ENCODE assay signal across 17 mouse cellular contexts in the genomic region with DNA sequence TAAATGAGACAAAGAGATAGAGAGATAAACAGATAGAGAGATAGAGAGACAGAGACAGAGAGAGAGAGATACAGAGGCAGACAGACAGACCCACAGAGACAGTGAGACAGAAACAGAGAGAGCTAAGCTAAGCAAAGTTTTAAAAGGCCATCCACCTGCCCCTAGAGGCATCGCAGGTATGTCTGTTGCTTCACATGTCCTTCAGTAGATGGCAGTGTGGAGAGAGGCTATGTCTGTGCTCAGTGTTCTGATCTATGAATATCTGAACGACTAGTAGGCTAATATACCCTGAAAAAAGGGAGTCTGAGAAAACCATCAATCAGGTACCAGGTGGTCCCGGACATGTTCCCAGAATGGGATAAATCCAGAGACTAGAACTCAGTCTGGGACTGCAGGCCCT.
DNase-seq lines count a peak whose midpoint lies in the region; ATAC-seq and TF ChIP-seq lines count a peak whose summit lies in the region.
"Had no signal": no experiment of that assay in that cellular context is flagged by ENCODE, and none has a peak within 500 bp of the region (broad histone marks: within the 10 kb centered on the region; RNA-seq: fewer than 3 reads in every experiment).

No protein-coding gene starts in this region.

- DNase-seq in embryonic facial prominence, embryonic 11.5 days (ENCODE audit: low spot score), result peak; percentile 2
- no peak for DNase-seq in embryonic facial prominence, embryonic 10.5 days (ENCODE audit: low spot score)
- DNase-seq in liver, adult 2 months (ENCODE audit: extremely low read depth, low read depth, low spot score), result peak; percentile 53
- no peak for DNase-seq in liver
- DNase-seq in 3T3-L1 (ENCODE audit: low read depth, low spot score), result peak; percentile 1
- DNase-seq in right cerebral cortex, postnatal 25 days, result no peak
- no peak for DNase-seq in heart, postnatal 36 days
- DNase-seq: gastrocnemius, postnatal 10 days; heart, postnatal 4 days; kidney, postnatal 36 days; layer of hippocampus, postnatal 36 days; right cerebral cortex, postnatal 4 days had no signal

- no peak overlapping the region for H3K4me2 ChIP-seq in embryonic facial prominence, embryonic 11.5 days (ENCODE audit: low read depth, low read length)
- H3K4me2 ChIP-seq: heart, embryonic 11.5 days; midbrain, embryonic 11.5 days; neural tube, embryonic 12.5 days had no signal

- no peaks in the 10 kb centered on the region for H3K4me1 ChIP-seq in embryonic facial prominence, embryonic 11.5 days (ENCODE audit: control insufficient read depth, insufficient read depth, low read length)
- H3K4me1 ChIP-seq in embryonic facial prominence, embryonic 10.5 days, result no peaks in the 10 kb centered on the region
- H3K4me1 ChIP-seq in liver, adult 2 months (ENCODE audit: control insufficient read depth, insufficient read depth, low read length), result peaks cover 2% of the 10 kb centered on the region; the same call in 1 of the 2 replicates
- H3K4me1 ChIP-seq: neural tube, embryonic 12.5 days had no signal

- WGBS in embryonic facial prominence, embryonic 11.5 days, result 75% methylated on average over 3 of the region's 3 CpGs
- 83% methylated on average over 3 of the region's 3 CpGs for WGBS in embryonic facial prominence, embryonic 10.5 days
- 65% methylated on average over 3 of the region's 3 CpGs for WGBS in liver, adult 2 months

- TF ChIP-seq CTCF in liver, adult 2 months (IDR thresholded peaks at IDR 0.05; ENCODE audit: low read depth, low read length), result peak; percentile 41; the same call in 1 of the 2 replicates

- no peak for TF ChIP-seq POLR2A in liver, adult 2 months (IDR thresholded peaks at IDR 0.05; ENCODE audit: extremely low read depth, insufficient read depth, low read length)

- no peaks in the 10 kb centered on the region for H3K9me3 ChIP-seq in embryonic facial prominence, embryonic 11.5 days (replicated peaks; ENCODE audit: control insufficient read depth, low read length)
- H3K9me3 ChIP-seq in embryonic facial prominence, embryonic 10.5 days, result no peaks in the 10 kb centered on the region
- H3K9me3 ChIP-seq: neural tube, embryonic 12.5 days had no signal

- H3K27ac ChIP-seq in embryonic facial prominence, embryonic 11.5 days (replicated peaks; ENCODE audit: low read depth, low read length), result no peak overlapping the region
- H3K27ac ChIP-seq in embryonic facial prominence, embryonic 10.5 days (replicated peaks), result no peak overlapping the region
- H3K27ac ChIP-seq in liver, adult 2 months (replicated peaks; ENCODE audit: insufficient read depth, low read depth, low read length), result no peak overlapping the region
- H3K27ac ChIP-seq: neural tube, embryonic 12.5 days had no signal

- no peaks in the 10 kb centered on the region for H3K27me3 ChIP-seq in embryonic facial prominence, embryonic 11.5 days (ENCODE audit: control insufficient read depth, insufficient read depth, low read length)
- H3K27me3 ChIP-seq in embryonic facial prominence, embryonic 10.5 days (replicated peaks; ENCODE audit: low read depth, poor library complexity, severe bottlenecking), result no peaks in the 10 kb centered on the region; the same call in 1 of the 2 replicates
- H3K27me3 ChIP-seq in liver, adult 2 months (ENCODE audit: control insufficient read depth, insufficient read depth, low read length), result no peaks in the 10 kb centered on the region
- H3K27me3 ChIP-seq: neural tube, embryonic 12.5 days had no signal

- intact Hi-C loops in heart, postnatal 36 days (cut with DNase I), result no loop called here

- ATAC-seq in embryonic facial prominence, embryonic 11.5 days (replicated peaks; ENCODE audit: insufficient number of reproducible peaks, low FRiP score, low TSS enrichment, low read depth), result no peak
- peak; percentile 32 for ATAC-seq in CD4-positive, CD25-positive, alpha-beta regulatory T cell, adult 4 months
- ATAC-seq: forebrain, embryonic 16.5 days had no signal

- no peaks in the 10 kb centered on the region for H3K79me2 ChIP-seq in liver, adult 2 months (ENCODE audit: control insufficient read depth, insufficient read depth, low read length)

- no peaks in the 10 kb centered on the region for H3K36me3 ChIP-seq in embryonic facial prominence, embryonic 11.5 days (replicated peaks; ENCODE audit: control insufficient read depth, insufficient read depth, low read depth, low read length)
- H3K36me3 ChIP-seq in embryonic facial prominence, embryonic 10.5 days (replicated peaks), result no peaks in the 10 kb centered on the region
- no peaks in the 10 kb centered on the region for H3K36me3 ChIP-seq in liver, adult 2 months (ENCODE audit: control insufficient read depth, insufficient read depth, low read length)
- H3K36me3 ChIP-seq: neural tube, embryonic 12.5 days had no signal

- H3K9ac ChIP-seq in embryonic facial prominence, embryonic 11.5 days (replicated peaks; ENCODE audit: low read length), result no peak overlapping the region
- H3K9ac ChIP-seq in liver, adult 2 months (ENCODE audit: low read depth, low read length), result no peak overlapping the region
- H3K9ac ChIP-seq: neural tube, embryonic 12.5 days had no signal

- no peak overlapping the region for H3K4me3 ChIP-seq in embryonic facial prominence, embryonic 11.5 days (ENCODE audit: low read depth, low read length)
- H3K4me3 ChIP-seq in embryonic facial prominence, embryonic 10.5 days, result no peak overlapping the region
- no peak overlapping the region for H3K4me3 ChIP-seq in liver, adult 2 months (ENCODE audit: insufficient read depth, low read depth, low read length)
- H3K4me3 ChIP-seq: neural tube, embryonic 12.5 days had no signal

Comparison
In these comparisons a context has a peak if more than half of its experiments do, and no peak if none do; other contexts are left out.
1. DNase-seq: peak in embryonic facial prominence, embryonic 11.5 days (single experiment), liver, adult 2 months (single experiment) and 3T3-L1 (single experiment); none in embryonic facial prominence, embryonic 10.5 days (single experiment), liver (single experiment), right cerebral cortex, postnatal 25 days (single experiment) and heart, postnatal 36 days (0 of 2).